Mouse (Mus musculus) CH12.LX (cell line): ENCODE results near the gene Kcnma1. TPM values are rescaled to one million over a fixed set of nuclear protein-coding genes. Genes with fewer than 3 reads are reported as not detected.

Experiments
- DNase-seq: peaks from one replicate; pipeline ENCODE4 v3.0.0-alpha.2; 2013; ENCODE audit errors: extremely low read depth
- H3K27ac ChIP-seq: 2 replicates; pipeline ENCODE4 v1.5.1; 2012; ENCODE audit warnings: low read depth, mild to moderate bottlenecking, control low read depth, moderate library complexity; ENCODE audit not compliant: insufficient read depth
- H3K27me3 ChIP-seq: replicated peaks from 2 replicates; pipeline ENCODE3; 2012; ENCODE audit warnings: inconsistent platforms
- H3K36me3 ChIP-seq, 2 experiments: replicated peaks in 1 of 2; 2 replicates each; pipeline versions ENCODE3 to v1.6.1; 2012; ENCODE audit warnings: inconsistent platforms in 1 of 2, low read length in 1 of 2, mild to moderate bottlenecking in 1 of 2, mixed read lengths in 1 of 2, moderate library complexity in 1 of 2; ENCODE audit not compliant: control insufficient read depth in 1 of 2, insufficient read depth in 1 of 2
- H3K4me1 ChIP-seq, 2 experiments: 2 replicates each; pipeline ENCODE4 v1.6.1; 2012; ENCODE audit warnings: inconsistent platforms in 1 of 2, moderate library complexity in 1 of 2; ENCODE audit not compliant: insufficient read depth in 2 of 2, control insufficient read depth in 1 of 2
- H3K4me2 ChIP-seq: 2 replicates; pipeline ENCODE4 v1.6.1; 2012; ENCODE audit warnings: low read depth, mild to moderate bottlenecking, control low read depth; ENCODE audit not compliant: poor library complexity, insufficient read depth, severe bottlenecking
- H3K4me3 ChIP-seq, 3 experiments: fragments of 150-350 bp in 1 of 3; sonication (generic) in 1 of 3; replicated peaks in 1 of 3; 2 replicates each; pipeline versions ENCODE3 to v1.5.1; 2011 to 2012; ENCODE audit warnings: low read depth in 2 of 3, low read length in 2 of 3, mild to moderate bottlenecking in 2 of 3, moderate library complexity in 2 of 3, control low read depth in 1 of 3, improper control_type of control experiment in 1 of 3, inconsistent platforms in 1 of 3, mixed read lengths in 1 of 3; ENCODE audit not compliant: poor library complexity in 1 of 3
- H3K79me2 ChIP-seq: replicated peaks from 2 replicates; pipeline ENCODE4 v1.6.1; 2012; ENCODE audit warnings: mild to moderate bottlenecking, moderate library complexity; ENCODE audit not compliant: control insufficient read depth, poor library complexity, insufficient read depth, severe bottlenecking; ENCODE audit errors: extremely low read depth
- H3K9ac ChIP-seq: 2 replicates; pipeline ENCODE4 v1.6.1; 2012; ENCODE audit warnings: low read depth, mild to moderate bottlenecking, control low read depth, moderate library complexity; ENCODE audit not compliant: insufficient read depth
- H3K9me3 ChIP-seq: replicated peaks from 2 replicates; pipeline ENCODE3; 2012; ENCODE audit warnings: low read length, inconsistent platforms, mixed read lengths
- BHLHE40 ChIP-seq: IDR thresholded peaks from 2 replicates; pipeline ENCODE4 v1.6.1; 2011; ENCODE audit warnings: mild to moderate bottlenecking, low read depth, low read length, improper control_type of control experiment
- CTCF ChIP-seq, 2 experiments: IDR thresholded peaks in 1 of 2; conservative IDR thresholded peaks in 1 of 2; 2 replicates each; pipeline ENCODE4 v1.5.1; 2011 to 2012; ENCODE audit warnings: low read depth in 2 of 2, low read length in 2 of 2, improper control_type of control experiment in 1 of 2, inconsistent platforms in 1 of 2, mild to moderate bottlenecking in 1 of 2, moderate library complexity in 1 of 2
- E2F4 ChIP-seq: IDR thresholded peaks from 2 replicates; pipeline ENCODE4 v1.6.1; 2011; ENCODE audit warnings: low read depth, low read length, improper control_type of control experiment; ENCODE audit not compliant: insufficient replicate concordance
- ELF1 ChIP-seq: IDR thresholded peaks from 2 replicates; pipeline ENCODE4 v1.6.1; 2014; ENCODE audit warnings: low read depth, mild to moderate bottlenecking, inconsistent platforms, low read length, improper control_type of control experiment
- EP300 ChIP-seq: IDR thresholded peaks from 2 replicates; pipeline ENCODE4 v1.6.1; 2011; ENCODE audit warnings: low read length, improper control_type of control experiment
- ETS1 ChIP-seq: conservative IDR thresholded peaks from 2 replicates; pipeline ENCODE4 v1.6.1; 2012; ENCODE audit warnings: low read depth, mild to moderate bottlenecking, inconsistent platforms, low read length, improper control_type of control experiment, moderate library complexity
- HCFC1 ChIP-seq: IDR thresholded peaks from 2 replicates; pipeline ENCODE4 v1.6.1; 2012; ENCODE audit warnings: low read depth, mild to moderate bottlenecking, inconsistent platforms, low read length, improper control_type of control experiment
- MEF2A ChIP-seq: IDR thresholded peaks from 2 replicates; pipeline ENCODE4 v1.6.1; 2014; ENCODE audit warnings: low read depth, mild to moderate bottlenecking, inconsistent platforms, low read length, improper control_type of control experiment, borderline replicate concordance
- MYC ChIP-seq: IDR thresholded peaks from 2 replicates; pipeline ENCODE4 v1.6.1; 2011; ENCODE audit warnings: low read depth, mild to moderate bottlenecking, improper control_type of control experiment, low read length
- TCF12 ChIP-seq: IDR thresholded peaks from 2 replicates; pipeline ENCODE4 v1.6.1; 2014; ENCODE audit warnings: low read depth, mild to moderate bottlenecking, inconsistent platforms, low read length, improper control_type of control experiment
- ZKSCAN1 ChIP-seq: IDR thresholded peaks from 2 replicates; pipeline ENCODE4 v1.6.1; 2012; ENCODE audit warnings: low read depth, inconsistent platforms, low read length, improper control_type of control experiment, borderline replicate concordance
- ZNF384 ChIP-seq: IDR thresholded peaks from 2 replicates; pipeline ENCODE4 v1.6.1; 2012; ENCODE audit warnings: low read depth, low read length, improper control_type of control experiment, inconsistent platforms
- dilution Hi-C: fragments of 300-500 bp; cut with MboI; formaldehyde crosslinking; loops from 2 replicates; pipeline ENCODE4 v1.14.3; 2020; ENCODE audit warnings: low sequenced_read_pairs; ENCODE audit not compliant: extremely low pct_unique_long_range_greater_than_20kb, extremely low pct_ligation_motif_present
- in situ Hi-C: fragments of 300-500 bp; cut with MboI; formaldehyde crosslinking; loops from 3 replicates; pipeline ENCODE4 v1.14.3; 2019; ENCODE audit warnings: low sequenced_read_pairs, low pct_ligation_motif_present, low pct_unique_long_range_greater_than_20kb, mixed read lengths
- polyA plus RNA-seq: library from polyadenylated mRNA; unstranded; fragments of >175 nt; gene quantifications from 2 replicates; pipeline ENCODE4 v1.2.1, GENCODE M21; 2012; ENCODE audit warnings: low read depth; ENCODE audit not compliant: insufficient read length
- total RNA-seq, 2 experiments: library from RNA; depleted of rRNA; stranded (reverse); fragments of 300-350 nt in 1 of 2; fragments of >200 nt in 1 of 2; gene quantifications; 2 replicates each; pipeline ENCODE4 v1.2.3; 2012 to 2014

Kcnma1 gene
- total and polyA plus RNA-seq, 3 experiments = 0.10 to 0.17 (median 0.12) TPM

GRCm38 (mm10) chr14:23626925-23627324, 387.4 kb downstream of the Kcnma1 start:
- in situ Hi-C loops = no loop called here
- peak overlapping the region; percentile 13; the same call in 1 of the 2 replicates for H3K27ac ChIP-seq
- H3K4me1 ChIP-seq = peaks cover 0 to 38% of the 10 kb centered on the region in 2 experiments; a peak in 2 of 4 replicates
- no peaks in the 10 kb centered on the region for H3K36me3 ChIP-seq
- peak; percentile 38 for DNase-seq
- H3K79me2 ChIP-seq = no peaks in the 10 kb centered on the region
- H3K9ac ChIP-seq = no peak overlapping the region
- H3K27me3 ChIP-seq = no peaks in the 10 kb centered on the region
- H3K4me2 ChIP-seq = no peak overlapping the region
- no peaks in the 10 kb centered on the region for H3K9me3 ChIP-seq
- dilution Hi-C loops = no loop called here
- TF ChIP-seq ELF1 = no peak
- TF ChIP-seq MEF2A = peak; percentile 45; the same call in 1 of the 2 replicates
- no peak overlapping the region for H3K4me3 ChIP-seq

- dilution Hi-C loops = no loop called here
- peak; percentile 51 for DNase-seq
- no peak overlapping the region; the same call in 1 of the 2 replicates for H3K27ac ChIP-seq
- H3K36me3 ChIP-seq = no peaks in the 10 kb centered on the region
- H3K4me1 ChIP-seq = peaks cover 0 to 38% of the 10 kb centered on the region in 2 experiments; a peak in 2 of 4 replicates
- no peak overlapping the region; the same call in 1 of the 2 replicates for H3K4me2 ChIP-seq
- no peak overlapping the region for H3K4me3 ChIP-seq
- H3K9me3 ChIP-seq = no peaks in the 10 kb centered on the region
- in situ Hi-C loops = no loop called here
- H3K9ac ChIP-seq = no peak overlapping the region
- H3K79me2 ChIP-seq = no peaks in the 10 kb centered on the region
- no peaks in the 10 kb centered on the region for H3K27me3 ChIP-seq
- peak; percentile 81 for TF ChIP-seq MEF2A
- peak; percentile 74 for TF ChIP-seq ZNF384
- peak; percentile 55; the same call in 1 of the 2 replicates for TF ChIP-seq TCF12
- no peak for TF ChIP-seq ZKSCAN1
- no peak for TF ChIP-seq CTCF (conservative IDR thresholded peaks at IDR 0.05 in 1 of 2, IDR thresholded peaks at IDR 0.05 in 1 of 2; ENCODE audit: low read depth in 2 of 2, low read length in 2 of 2)
- TF ChIP-seq BHLHE40 = peak; percentile 47
- peak; percentile 81 for TF ChIP-seq EP300
- peak; percentile 62; the same call in 1 of the 2 replicates for TF ChIP-seq ETS1
These were observed 388.2 kb downstream of the Kcnma1 start for GRCm38 (mm10) chr14:23626114-23626513.

GRCm38 (mm10) chr14:23625436-23625835, 388.9 kb downstream of the Kcnma1 start:
- no peak for DNase-seq
- Histone ChIP-seq H3K27ac (no peak overlapping the region), H3K4me3 (no peak overlapping the region), H3K27me3 (no peaks in the 10 kb centered on the region), H3K79me2 (no peaks in the 10 kb centered on the region), H3K36me3 (no peaks in the 10 kb centered on the region), H3K9ac (no peak overlapping the region), H3K9me3 (no peaks in the 10 kb centered on the region), H3K4me1 (peaks cover 0 to 38% of the 10 kb centered on the region in 2 experiments; a peak in 2 of 4 replicates), H3K4me2 (no peak overlapping the region)
- TF ChIP-seq HCFC1 (no peak), E2F4 (no peak), ELF1 (no peak), EP300 (no peak), ETS1 (no peak), BHLHE40 (no peak), MYC (no peak)
- dilution Hi-C loops (no loop called here), in situ Hi-C loops (no loop called here)
